Mouse (Mus musculus): ENCODE measurements at regions not wholly inside any gene's neighbourhood (a gene's known extent, or its start where the extent isn't known, plus 50 kb on each side); places are given as distances from the start of the nearest gene placed in this dataset.

DNA sequence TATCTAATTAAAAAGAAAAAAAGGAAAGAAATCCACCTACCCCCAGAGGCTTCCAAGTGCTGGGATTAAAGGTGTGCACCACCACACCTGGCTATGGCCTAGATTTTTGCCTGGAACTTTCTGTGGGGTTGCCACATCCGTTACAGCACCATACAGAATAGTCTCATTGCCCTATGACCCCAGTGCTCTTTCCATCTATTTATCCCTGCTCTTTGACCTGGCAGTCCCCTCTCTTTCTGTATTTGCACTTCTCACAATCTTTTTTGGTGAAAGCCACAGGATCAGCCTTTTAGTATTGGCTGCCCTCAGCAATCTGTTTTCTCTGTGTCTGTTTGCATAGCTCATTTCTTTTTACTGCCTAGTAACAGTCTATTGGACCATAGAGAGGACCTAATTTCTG is 197.9 kb upstream of the Bcor start:
- DNase-seq, result no peak
- intact Hi-C loops (cut with DNase I), result no loop called here

DNA sequence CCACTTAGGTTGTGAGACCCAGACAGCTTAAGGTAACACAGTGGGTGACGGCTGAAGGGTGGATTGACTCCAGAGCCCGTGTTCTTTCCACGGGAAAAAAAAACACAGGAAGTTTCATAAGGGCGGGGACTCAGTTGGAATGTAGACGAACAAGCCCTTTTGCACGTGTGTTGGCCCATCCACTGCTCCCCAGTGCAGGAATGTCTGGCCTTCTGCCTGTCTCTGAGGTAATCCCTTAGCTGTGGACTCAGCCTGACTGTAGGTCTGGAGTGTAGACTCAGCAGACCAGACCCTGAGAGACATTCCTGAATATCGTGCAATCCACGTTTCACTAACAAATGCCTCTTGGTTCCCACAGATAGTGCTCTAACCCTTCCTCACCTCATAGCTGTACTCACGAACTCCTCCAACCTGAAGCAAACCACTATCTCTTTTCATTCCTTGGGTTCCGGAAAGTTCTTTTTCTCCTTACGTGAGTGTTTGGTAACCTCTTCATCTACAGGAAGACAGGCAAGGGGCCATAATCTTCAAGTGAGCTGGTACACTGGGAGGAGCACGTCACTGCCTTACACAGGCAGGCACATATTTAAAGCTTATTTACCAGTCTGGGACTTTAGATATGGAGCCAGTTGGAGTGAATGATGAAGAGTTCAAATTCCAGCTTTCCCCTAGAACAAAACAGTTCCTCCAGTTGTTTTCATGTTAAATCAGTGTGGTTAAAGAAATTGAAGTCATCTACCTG is 205.6 kb upstream of the Bcor start:
- intact Hi-C loops (cut with DNase I), result no loop called here
- DNase-seq, result peak; percentile 69 to 74

DNA sequence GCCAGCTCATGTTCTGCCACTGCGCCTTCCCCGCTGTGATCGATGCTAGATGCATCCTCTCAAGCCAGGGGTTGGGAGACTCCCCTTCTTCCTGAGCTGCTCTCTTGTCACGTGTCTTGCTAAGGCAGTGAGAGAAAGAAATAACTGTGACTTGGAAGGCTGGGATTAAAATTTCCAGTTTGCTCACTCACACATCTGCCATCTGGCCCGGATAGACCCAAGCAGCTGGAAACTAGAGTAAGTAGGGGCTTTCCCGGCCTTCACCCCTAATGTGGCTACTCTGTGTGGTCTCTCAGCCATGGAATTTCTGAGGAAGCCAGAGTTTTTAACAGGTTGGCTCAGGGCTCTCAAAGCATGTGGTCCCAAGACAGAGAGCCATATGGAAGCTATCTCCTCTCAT is 206.6 kb upstream of the Bcor start:
- intact Hi-C loops (cut with DNase I), result no loop called here
- DNase-seq, result peak; percentile 32 to 41

DNA sequence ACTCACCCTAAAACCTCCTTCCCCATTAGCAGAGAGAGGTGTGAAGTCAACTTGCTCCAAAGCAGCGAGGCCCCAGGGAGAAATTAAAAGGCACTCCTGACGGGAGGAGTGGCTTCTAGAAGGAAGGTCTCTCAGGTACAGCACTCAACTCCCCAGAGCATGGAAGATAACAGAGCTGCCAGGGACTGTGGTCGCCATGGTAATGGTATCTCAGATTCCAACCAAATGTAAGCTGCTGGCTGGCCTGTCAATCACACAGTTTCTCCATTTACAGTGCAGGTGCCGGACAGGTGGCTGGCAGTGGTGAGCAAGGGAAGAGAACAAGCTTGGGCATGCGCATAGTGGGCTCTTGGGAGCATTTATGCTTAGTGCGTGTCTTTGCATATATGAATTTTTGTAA is 213.5 kb upstream of the Bcor start:
- no peak for DNase-seq
- intact Hi-C loops (cut with DNase I), result no loop called here

DNA sequence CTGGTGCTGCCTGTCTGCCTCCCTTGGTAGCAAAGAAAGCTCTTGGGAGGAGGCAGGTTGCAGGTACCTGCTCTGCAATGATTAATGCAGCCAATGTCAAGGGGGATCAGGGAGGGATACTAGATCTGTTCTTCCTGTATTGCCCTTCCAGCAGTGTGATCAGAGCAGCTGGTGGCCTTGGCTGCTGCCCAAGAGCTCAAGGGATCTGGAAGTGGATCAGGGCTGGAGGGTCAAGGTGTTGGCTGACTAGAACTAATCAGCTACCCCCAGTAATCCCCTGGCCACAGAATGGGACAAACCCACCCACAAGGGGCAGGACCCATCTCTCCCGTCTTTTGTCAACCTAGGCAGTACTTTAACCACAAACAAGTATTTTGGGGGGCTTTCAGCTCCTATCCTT is 211.8 kb upstream of the Atp6ap2 start:
- peak in 1 of 2 experiments; percentile 17 for DNase-seq
- intact Hi-C loops (cut with DNase I), result no loop called here

DNA sequence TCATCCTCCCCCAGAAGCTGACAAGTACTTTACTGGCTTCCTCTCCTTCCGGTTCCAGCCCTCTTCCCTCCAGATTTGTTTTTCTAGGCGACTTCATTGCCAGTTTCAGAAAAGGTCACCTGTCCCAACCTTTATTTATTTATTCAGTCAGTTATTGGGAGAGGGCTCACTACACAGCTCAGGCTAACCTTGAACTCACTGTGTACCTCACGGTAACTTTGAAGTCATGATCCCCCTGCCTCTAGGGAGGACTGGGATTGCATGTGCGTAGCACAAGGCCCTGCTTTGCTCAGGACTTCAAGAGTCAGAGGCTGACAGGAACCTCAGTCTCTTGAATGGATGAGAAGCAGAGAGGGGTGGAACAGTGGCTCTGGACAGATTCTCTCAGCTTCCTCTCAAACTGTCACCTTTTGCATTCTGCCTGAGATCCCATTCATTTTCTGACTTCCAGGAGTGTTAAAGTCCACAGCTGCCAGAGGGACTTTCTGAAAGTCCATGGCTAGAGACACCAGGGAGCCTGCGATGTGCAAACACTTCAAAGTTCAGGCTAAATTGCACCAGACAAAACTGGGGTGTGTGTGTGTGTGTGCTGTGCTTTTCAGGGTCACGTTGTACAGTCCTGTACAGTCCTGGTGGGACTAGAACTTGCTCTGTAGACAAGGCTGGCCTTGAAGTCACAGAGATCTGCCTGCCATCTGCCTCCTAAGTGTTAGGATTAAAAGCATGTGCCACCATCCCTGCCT is 211.2 kb upstream of the Atp6ap2 start:
- intact Hi-C loops (cut with DNase I), result no loop called here
- DNase-seq, result no peak

DNA sequence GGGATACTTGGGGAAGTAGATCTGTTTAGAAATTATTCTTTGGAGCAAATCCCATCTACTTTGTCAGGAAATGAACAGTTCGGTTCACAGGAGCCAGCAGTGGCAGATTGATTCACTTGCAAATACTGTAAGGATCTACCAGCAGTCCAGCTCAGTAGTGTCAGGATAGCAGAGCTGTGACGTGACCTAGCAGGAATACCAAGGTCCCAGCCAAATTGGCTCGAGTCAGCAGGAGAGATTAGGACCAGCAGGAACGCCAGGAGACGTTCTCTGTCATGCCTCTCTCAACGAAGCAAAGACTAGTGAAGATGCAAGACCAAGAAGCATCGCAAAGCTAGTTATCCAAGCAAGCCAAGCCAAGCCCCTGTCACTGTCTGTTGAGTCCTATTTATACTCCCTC is 210.2 kb upstream of the Atp6ap2 start:
- DNase-seq, result peak; percentile 29 to 47
- intact Hi-C loops (cut with DNase I), result no loop called here

DNA sequence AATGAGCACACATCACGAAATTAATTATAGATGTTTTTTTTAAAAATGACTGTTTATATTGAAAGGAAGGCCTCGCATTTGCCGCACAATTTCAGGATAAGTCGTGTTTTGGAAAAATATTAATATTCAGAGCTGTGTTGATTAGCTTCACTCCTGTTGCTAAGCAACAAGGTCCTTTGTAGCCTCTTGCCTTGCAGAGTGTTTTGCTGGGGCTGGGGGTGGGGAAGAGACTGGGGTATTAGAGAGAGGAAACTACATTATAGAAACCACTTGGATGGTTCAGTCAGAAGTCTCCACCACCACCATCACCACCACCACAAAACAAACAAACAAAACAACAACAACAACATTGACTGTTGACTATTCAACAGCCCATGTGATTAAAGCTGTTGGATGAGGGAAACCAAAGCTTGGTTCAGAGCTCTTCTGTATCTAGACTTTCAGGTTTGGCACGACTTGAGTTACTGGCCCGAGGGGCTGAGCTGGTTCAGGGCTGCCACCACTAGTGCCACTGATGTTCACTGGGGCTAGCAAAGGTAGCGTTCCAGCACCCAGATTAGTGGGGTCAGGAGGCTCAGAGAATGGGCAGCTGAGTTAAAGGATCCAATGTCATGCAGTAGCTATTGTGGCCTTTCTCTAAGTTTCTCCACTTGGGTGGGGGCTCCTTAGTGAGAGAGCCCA is 195.3 kb upstream of the Atp6ap2 start:
- intact Hi-C loops (cut with DNase I), result no loop called here
- DNase-seq, result no peak

DNA sequence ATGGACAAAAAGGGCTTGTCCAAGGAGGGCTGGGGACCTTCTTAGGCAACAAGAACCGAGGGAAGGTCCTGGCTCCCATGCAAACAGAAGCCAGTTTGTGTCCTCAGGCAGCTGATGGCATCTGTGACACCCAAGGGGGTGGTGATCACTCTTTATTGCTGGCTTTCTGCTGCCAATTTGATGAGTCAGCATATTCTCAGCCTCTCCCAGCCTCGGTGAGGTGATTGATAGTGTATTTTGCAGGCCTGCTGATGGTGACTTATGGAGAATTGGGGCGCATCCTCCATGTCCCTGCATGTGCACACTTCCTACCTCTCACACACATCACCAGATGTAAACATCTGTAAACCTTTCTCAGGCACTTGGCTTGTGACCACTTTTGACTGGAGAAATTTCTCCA is 178.3 kb upstream of the Atp6ap2 start:
- no peak for DNase-seq
- intact Hi-C loops (cut with DNase I), result no loop called here

DNA sequence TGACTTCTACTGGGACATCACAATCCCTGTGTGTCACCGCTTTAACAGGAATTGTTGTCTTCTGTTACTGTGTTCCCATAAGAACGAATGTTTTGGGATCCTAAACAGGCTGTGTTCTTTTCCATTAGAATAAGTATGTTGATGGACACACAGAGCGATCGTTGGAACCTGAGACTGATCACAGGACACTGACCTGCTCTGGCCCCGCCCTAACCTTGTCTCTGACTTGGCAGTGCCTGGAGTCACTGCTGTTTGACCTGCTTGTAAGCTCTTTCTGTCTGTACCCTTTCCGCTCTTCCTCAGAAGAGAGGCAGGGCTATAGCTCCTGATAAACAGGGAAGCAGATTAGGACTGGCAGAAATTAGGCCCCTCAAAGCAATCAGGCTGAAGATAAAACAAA is 162.0 kb upstream of the Atp6ap2 start:
- no peak for DNase-seq
- intact Hi-C loops (cut with DNase I), result no loop called here

DNA sequence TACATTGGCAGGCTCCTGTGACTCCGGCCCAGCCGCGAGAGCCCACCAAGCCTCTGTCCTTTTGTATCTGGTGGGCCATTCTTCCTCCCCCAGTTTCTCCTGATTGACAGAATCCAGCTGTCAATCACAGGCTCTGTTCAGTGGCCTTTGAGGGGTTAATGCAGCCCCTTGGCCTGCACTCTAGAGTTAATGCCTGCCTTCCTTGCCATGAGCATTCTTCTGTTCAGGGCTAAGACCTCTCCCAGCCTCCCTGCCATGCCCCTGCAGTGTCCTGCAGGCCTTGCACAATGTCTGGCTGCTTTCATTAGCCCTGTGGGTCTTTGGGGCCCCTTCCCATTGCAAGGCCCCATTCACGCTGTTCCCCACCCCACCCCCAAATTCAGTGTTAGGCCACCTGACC is 160.9 kb upstream of the Atp6ap2 start:
- intact Hi-C loops (cut with DNase I), result no loop called here
- no peak for DNase-seq

DNA sequence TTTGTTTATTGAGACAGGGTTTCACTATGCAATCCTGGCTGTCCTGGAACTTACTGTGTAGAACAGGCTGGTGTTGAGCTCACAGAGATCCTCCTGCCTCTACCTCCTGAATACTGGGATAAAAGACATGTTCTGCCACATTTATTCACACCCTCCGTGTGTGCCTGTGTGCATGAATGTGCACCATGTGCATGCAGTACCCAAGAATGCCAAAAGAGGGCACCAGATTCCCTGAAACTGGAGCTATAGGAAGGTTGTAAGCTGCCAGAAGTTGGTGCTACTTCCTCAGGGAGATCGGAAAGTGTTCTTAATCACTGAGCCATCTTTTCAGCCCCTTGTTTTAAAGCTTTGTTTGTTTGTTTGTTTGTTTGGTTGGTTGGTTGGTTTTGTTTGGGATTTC is 155.3 kb upstream of the Atp6ap2 start:
- DNase-seq, result no peak
- intact Hi-C loops (cut with DNase I), result no loop called here

DNA sequence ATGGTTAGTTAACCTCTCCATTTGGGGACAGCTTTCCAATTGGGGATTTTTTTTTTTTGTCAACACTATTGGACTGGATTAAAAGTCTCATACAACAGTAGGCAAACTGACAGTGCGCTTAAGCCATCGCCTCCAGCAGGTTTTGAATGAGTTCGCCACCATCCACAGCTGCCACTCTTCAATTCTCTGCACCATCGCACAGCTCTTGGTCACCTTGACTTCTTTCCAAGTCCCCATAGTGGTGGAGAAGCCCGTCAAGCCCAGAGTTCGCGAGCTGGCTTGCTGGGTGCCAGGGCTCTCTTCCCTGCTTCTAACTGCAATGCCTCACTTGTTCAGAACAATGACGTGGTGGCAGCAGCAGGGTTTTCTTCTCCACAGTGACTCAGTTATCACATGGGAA is 151.9 kb upstream of the Atp6ap2 start:
- intact Hi-C loops (cut with DNase I), result no loop called here
- DNase-seq, result no peak

DNA sequence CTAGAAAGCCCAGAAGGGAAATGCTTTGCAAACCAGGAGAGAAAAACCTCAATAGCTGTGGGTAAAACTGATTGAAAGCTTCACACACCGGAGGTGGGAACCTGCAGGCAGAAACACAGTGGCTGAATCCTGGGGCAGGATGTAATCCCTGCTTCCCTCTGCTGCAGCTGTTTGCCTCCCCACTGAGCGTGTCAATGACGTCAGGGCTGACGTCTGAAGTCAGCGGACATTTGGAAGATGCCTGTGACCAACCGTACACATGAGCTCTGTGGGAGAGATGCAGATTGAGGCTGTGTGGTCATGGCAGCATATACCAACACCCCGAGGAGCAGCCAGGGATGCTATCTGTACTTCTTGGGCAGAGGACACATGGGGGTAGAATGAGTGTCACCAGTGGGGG is 151.5 kb upstream of the Atp6ap2 start:
- intact Hi-C loops (cut with DNase I), result no loop called here

DNA sequence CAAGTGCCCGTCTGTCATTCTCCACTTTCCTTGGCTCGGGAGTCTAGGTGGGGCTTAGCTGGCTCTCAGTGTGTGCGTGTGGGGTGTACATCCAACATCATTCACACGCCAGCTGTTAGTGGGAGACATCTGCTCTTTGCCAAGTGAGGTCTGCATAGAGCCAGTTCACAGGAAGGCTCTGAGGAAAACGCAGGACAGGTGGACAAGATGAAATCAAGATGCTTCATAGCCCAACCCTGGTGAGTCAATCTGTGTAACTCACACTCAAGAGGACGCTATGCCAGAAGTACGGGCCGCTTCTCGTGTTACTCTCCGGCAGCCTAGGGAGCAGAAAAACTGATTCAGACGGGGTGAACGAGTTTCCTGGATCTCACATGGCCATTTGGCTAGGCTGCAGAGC is 148.2 kb upstream of the Atp6ap2 start:
- DNase-seq, result peak; percentile 3 to 4

More for the DNA sequence above, 151.5 kb upstream of the Atp6ap2 start:
- DNase-seq, result peak in 1 of 2 experiments; percentile 2

DNA sequence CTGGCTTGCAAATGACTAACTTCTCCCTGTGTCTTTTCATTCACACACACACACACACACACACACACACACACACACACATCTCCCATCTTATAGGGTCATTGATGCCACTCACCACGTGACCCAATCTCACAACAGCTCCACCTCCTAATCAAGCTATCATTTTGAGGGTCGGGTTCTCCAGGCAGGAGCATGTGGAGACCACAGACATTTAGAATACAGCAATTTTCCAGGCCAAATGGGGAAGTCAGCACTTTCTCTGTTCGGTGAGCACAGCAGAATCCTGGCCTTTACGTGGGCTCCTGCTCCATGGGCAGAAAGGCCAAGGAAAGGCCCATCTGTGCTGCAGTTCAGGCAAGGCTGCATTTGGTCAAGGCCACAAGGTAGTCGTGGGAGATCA is 143.8 kb upstream of the Atp6ap2 start:
- intact Hi-C loops (cut with DNase I), result no loop called here
- no peak for DNase-seq

More for the DNA sequence above, 148.2 kb upstream of the Atp6ap2 start:
- intact Hi-C loops (cut with DNase I), result no loop called here

DNA sequence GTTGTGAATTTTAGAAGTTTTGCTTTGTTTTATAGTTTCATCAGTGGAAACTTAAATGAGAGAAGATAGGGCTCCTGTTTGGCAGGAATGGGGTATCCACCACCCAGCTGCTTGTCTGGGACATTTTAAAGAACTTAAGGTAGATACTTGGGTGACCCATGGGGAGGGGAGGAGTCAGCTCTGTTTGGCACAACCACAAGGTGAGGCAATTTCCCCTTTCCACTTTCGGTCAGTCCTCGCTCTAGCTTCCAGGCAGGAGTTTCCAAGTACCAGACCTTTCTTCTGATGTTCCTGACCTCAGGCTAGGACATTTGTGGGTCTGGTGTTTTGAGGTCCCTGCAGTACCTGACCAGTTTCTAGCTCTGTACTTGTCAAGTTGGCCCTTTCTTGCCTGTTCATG is 142.5 kb upstream of the Atp6ap2 start:
- intact Hi-C loops (cut with DNase I), result no loop called here
- no peak for DNase-seq

DNA sequence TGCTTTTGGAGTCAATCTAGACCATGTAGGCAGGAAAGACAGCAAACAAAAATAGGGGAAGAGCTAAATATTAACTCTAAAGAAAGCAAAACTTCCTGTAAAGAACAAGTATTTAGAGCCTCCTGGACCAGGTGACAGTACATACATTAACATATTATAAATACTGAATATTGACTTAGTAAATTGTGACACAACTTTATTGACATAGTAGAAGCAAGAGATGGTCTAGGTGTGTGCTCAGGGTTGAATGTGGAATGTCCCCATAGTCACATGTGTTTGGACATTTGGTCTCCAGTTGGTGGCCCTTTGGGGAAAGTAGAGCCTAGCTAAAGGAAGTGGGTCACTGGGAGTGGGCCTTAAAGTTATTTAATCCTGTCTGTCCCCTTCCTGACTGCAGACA is 139.6 kb upstream of the Atp6ap2 start:
- no peak for DNase-seq
- intact Hi-C loops (cut with DNase I), result no loop called here

DNA sequence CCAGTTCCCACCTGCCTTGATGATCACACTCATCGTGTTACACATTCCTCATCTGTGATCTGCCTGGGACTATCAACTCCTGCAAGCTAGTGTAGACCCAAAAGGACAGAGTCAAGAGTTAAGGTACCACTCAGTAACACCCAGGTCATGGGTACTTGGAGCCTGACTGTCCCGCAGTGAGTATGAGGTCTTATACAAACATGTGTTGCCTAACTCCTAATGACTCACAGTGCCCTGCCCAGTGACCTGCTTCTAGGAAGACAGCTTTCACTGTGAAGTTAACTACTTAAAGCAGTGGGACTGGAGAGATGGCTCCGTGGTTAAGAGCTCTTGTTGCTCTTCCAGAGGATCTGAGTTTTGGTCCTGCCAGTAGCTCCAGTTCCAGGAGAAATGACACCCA is 137.9 kb upstream of the Atp6ap2 start:
- DNase-seq, result no peak
- intact Hi-C loops (cut with DNase I), result no loop called here

DNA sequence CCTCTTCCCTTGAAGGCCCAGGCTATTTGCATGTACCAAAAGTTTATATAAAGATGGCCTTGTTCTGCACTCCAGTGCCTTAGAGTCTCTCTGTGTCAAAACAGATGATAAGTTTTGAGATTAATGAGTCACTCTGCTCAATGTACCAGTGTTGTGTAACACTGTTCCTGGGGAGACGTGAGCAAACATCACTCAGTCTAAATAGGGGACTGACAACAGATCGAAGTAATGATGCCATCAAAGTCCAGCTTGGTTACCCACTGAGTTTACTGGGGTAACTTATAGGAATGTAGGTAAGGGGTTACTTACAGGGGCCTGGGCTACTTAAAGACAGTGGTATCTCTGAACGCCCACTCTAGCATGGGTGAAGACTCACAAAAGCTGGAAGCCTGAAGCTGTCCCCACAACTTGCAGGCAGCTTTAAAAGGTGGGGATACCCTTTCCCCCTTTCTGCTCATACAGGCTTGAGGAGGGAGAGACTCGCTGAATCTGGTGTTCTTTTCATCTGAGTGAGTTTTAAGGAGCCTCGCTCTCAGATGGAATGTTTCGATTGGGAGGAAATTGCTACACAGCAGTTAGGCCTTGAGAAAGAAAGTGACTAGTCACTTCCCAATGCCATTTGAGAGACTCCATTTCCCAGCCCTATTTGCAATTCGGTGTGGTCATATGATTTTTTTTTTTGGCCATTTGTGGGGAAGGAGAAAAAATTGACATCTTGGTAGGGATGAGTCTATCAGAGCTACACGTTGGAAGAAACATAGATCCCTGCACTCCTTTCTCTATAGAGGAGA is 134.4 kb upstream of the Atp6ap2 start:
- intact Hi-C loops (cut with DNase I), result no loop called here
- DNase-seq, result no peak

DNA sequence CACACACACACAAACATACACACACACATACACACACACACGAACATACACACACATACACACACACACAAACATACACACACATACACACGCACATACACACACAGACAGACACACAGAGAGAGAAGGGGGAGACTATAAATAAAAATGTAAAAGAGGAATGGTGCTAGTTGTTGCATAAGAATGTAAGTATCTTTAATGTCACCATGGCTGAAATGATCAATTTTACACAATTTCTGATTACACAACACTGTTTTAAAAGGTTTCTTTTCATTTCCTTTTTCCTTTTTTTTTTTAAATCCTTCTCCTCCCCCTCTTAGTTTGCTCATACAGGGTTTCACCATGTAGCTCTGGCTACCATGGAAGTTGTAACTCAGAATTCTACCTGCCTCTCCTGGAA is 125.9 kb upstream of the Atp6ap2 start:
- DNase-seq, result no peak
- intact Hi-C loops (cut with DNase I), result no loop called here
